Mouse (Mus musculus) megakaryocyte, embryonic 14.5 days (primary cell): ENCODE results near the gene B430306N03Rik. TPM values are rescaled to one million over a fixed set of nuclear protein-coding genes. Genes with fewer than 3 reads are reported as not detected.
A peak's percentile ranks its signal among the peaks of the same experiment; 100 is the strongest.

Experiments
- H3K27me3 ChIP-seq: replicated peaks from 2 replicates; pipeline ENCODE3; 2012; ENCODE audit warnings: inconsistent platforms
- H3K36me3 ChIP-seq: replicated peaks from 2 replicates; pipeline ENCODE3; 2012; ENCODE audit warnings: low read length, inconsistent platforms, mixed read lengths
- H3K4me1 ChIP-seq: 2 replicates; pipeline ENCODE4 v1.6.1; 2012; ENCODE audit warnings: inconsistent platforms
- H3K4me3 ChIP-seq: replicated peaks from 2 replicates; pipeline ENCODE3; 2012; ENCODE audit warnings: moderate library complexity, mild to moderate bottlenecking, inconsistent platforms
- H3K9me3 ChIP-seq: 2 replicates; pipeline ENCODE4 v1.6.1; 2012; ENCODE audit warnings: inconsistent platforms
- FLI1 ChIP-seq: IDR thresholded peaks from 2 replicates; pipeline ENCODE4 v1.6.1; 2012; ENCODE audit warnings: low read length, inconsistent platforms, mixed read lengths
- GATA1 ChIP-seq: IDR thresholded peaks from 3 replicates; pipeline ENCODE4 v1.6.1; 2012; ENCODE audit warnings: mixed read lengths, low read length, inconsistent platforms, borderline replicate concordance
- polyA plus RNA-seq: library from polyadenylated mRNA; stranded (reverse); fragments of >175 nt; gene quantifications from 2 replicates; pipeline ENCODE4 v1.2.3, GENCODE M21; 2012; ENCODE audit warnings: low replicate concordance; ENCODE audit not compliant: insufficient read depth

The B430306N03Rik gene
- polyA plus RNA-seq, 1 experiment, result 0.94 TPM

DNA sequence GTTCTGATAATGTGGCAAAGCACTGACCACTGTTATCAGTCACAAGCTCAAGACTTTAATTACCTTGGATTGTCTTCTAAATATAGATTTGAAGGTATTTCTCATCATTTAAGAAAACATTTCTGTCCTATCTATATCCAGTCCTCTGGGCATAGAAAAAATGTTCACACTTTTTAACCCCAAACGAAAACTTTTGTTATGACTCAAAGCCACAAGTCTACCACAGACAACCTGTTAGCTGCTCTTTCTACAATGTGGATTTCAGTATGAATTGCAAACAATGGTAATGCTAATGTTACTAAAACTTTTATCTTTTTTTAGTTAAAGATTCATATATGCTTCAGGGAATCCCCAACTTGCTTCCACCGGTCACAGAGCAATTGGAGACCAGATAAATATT is 16.6 kb downstream of the B430306N03Rik start:
- H3K27me3 ChIP-seq, result no peaks in the 10 kb centered on the region
- TF ChIP-seq GATA1, result no peak
- no peak for TF ChIP-seq FLI1
- H3K36me3 ChIP-seq, result no peaks in the 10 kb centered on the region

DNA sequence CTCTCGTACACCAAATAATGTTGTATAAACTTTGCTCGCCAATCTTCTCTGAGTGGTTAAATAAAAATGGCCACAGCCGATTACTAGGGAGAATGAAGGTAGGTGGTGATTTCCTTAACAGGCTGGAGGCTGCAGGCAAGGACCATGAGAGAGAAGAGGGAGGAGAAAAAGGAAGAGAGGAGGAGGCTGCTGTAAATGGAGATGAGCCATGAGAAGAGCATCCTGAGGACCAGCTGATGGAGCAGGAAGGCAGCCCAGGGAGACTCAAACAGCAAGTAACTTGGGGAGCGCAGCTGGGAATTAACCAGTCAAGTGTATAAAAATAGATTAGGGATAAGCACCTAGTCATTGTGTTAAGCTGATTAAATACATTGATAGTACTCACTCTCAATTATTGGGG is 18.2 kb downstream of the B430306N03Rik start:
- TF ChIP-seq FLI1 (no peak), GATA1 (no peak)
- no peaks in the 10 kb centered on the region for H3K27me3 ChIP-seq
- H3K9me3 ChIP-seq, result no peaks in the 10 kb centered on the region
- peaks cover 77% of the 10 kb centered on the region for H3K4me1 ChIP-seq
- H3K4me3 ChIP-seq, result no peak overlapping the region
- peaks cover 2% of the 10 kb centered on the region for H3K36me3 ChIP-seq

More for the DNA sequence above, 16.6 kb downstream of the B430306N03Rik start:
- Histone ChIP-seq H3K4me1 (peaks cover 62% of the 10 kb centered on the region), H3K4me3 (no peak overlapping the region), H3K9me3 (no peaks in the 10 kb centered on the region)

DNA sequence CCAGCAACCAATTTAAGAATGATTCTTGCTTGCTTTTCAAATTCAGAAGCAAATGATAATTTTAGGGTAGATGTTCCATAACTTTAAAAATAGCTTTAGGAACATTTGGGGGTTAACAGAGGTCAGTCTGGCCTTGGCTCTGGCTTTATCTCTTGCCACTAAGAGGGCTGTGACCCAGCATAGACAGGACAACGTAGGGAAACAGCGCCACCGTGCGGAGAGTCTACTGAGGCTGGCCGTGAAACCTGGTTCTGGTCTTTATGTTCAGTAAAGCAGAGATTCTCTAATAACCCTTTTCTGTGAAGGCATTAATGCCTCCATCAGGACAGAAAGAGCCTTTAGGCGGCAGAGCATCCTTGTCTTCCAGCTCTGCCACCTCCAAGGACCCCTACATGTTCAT is 20.9 kb downstream of the B430306N03Rik start:
- Histone ChIP-seq H3K27me3 (no peaks in the 10 kb centered on the region), H3K4me1 (peaks cover 82% of the 10 kb centered on the region), H3K9me3 (no peaks in the 10 kb centered on the region), H3K4me3 (no peak overlapping the region), H3K36me3 (peaks cover 2% of the 10 kb centered on the region)
- TF ChIP-seq GATA1, result peak; percentile 31; the same call in 1 of the 3 replicates
- TF ChIP-seq FLI1, result no peak

DNA sequence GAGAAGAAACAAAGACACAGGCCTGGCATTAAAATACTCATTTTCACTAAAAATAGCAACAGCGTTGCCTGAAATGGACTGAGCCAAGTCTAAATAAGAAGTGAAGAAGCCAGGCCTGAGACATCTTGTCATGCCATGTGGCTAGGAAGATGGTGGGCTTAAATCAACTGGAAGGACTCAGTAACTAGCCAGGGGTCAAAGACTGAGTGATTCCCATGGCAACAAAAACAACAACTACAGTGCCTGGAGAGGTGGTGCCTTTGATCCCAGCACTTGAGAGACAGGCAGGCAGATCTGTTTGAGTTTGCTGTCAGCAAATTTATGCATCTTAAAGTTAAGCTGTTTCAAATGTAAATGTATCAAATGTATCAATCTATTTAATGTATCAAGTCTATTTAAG is 24.3 kb downstream of the B430306N03Rik start:
- Histone ChIP-seq H3K27me3 (no peaks in the 10 kb centered on the region), H3K9me3 (no peaks in the 10 kb centered on the region), H3K4me1 (peaks cover 82% of the 10 kb centered on the region), H3K36me3 (peaks cover 2% of the 10 kb centered on the region), H3K4me3 (no peak overlapping the region)
- TF ChIP-seq FLI1, result no peak
- no peak for TF ChIP-seq GATA1

DNA sequence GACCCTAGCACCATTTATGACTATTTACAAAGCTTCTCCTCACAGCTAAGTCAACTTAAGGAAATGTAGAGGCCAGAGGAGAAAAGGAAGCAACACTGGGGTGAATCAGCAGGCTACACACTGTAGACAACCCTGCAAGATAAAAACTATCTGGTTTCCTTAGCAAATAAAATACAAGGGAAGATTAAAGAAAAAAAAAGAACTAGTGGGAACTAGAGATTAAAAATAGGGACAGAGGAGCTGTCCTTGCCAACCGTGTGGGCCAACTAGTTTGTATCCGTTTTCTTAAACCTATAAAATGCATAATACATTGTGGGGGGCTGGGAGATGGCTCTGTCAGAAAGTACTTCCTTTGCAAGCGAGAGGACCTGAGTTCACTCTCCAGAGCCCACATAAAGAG is 26.0 kb downstream of the B430306N03Rik start:
- TF ChIP-seq GATA1 (no peak), FLI1 (no peak)
- Histone ChIP-seq H3K27me3 (no peaks in the 10 kb centered on the region), H3K4me3 (no peak overlapping the region), H3K9me3 (no peaks in the 10 kb centered on the region), H3K36me3 (peaks cover 2% of the 10 kb centered on the region), H3K4me1 (peaks cover 83% of the 10 kb centered on the region)

DNA sequence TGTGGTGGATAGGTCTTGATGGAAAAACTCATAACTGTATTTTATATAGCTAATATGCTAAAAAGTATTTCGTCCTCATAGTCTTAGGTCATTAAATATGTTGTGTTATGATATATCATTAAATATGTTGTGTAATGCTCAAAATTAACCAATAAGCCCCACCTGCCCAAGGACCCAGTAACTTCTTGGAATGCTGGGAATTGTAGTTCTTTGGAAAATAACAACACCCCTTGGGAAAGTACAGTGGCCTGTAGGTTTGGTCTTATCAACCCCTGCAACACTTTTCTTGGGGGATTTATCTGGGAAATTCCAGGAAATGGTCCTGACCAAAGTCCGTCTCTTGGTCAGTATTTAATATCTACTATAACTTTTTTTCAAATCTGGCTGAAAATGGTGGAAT is 27.1 kb downstream of the B430306N03Rik start:
- Histone ChIP-seq H3K36me3 (peaks cover 2% of the 10 kb centered on the region), H3K9me3 (no peaks in the 10 kb centered on the region), H3K27me3 (no peaks in the 10 kb centered on the region), H3K4me3 (no peak overlapping the region), H3K4me1 (peaks cover 83% of the 10 kb centered on the region)
- TF ChIP-seq FLI1 (no peak), GATA1 (no peak)

DNA sequence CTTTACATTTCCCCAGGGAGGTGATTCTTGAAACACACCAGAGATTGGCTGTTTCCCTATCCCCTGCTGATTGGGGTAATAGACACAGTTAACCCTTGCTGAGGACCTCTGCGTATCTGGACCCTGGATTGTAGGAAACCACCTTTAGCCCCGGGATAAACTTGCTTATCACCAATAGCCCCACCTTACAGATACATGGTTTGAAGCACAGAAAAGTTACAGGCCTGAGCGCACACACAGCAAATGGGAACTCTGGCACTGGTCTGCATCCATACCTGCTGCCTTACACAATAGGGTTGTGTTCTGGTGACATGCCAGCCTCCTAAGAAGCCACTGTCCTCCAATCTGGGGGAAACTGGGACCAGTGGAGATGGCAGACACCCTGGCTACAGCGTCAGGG is 29.9 kb downstream of the B430306N03Rik start:
- Histone ChIP-seq H3K4me3 (peak overlapping the region; percentile 86), H3K27me3 (no peaks in the 10 kb centered on the region), H3K36me3 (peaks cover 7% of the 10 kb centered on the region), H3K9me3 (no peaks in the 10 kb centered on the region), H3K4me1 (peaks cover 79% of the 10 kb centered on the region)
- TF ChIP-seq FLI1 (no peak), GATA1 (no peak)

DNA sequence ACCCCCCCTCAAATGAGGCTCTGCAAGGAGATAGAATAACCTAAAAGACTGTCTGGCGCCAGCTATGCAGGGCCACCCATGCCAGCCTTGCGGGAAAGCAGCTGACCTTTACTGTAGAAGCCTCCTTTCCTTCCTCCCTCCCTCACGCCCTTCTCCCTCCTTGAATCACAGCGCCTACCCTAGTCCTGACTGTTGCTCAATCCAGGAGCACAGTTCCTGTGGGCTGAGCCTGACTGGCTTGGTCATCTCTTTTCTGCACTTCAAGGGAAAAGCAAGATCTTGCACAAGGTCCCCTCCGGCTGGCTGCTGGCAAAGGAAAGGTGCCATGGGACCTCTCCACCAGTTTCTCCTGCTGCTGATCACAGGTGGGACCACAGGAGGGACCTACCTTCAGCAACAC is 30.3 kb downstream of the B430306N03Rik start, which contains the start of gene Trem2:
Gene Trem2, plus strand, starts transcription at position 171 of the 400 bp plus-strand sequence.
- no peak for TF ChIP-seq FLI1
- TF ChIP-seq GATA1, result no peak
- Histone ChIP-seq H3K4me3 (peak within 1 kb of the TSS; percentile 86), H3K9me3 (no peaks in the 10 kb centered on the region), H3K27me3 (no peaks in the 10 kb centered on the region), H3K36me3 (peaks cover 11% of the 10 kb centered on the region), H3K4me1 (peaks cover 77% of the 10 kb centered on the region)

DNA sequence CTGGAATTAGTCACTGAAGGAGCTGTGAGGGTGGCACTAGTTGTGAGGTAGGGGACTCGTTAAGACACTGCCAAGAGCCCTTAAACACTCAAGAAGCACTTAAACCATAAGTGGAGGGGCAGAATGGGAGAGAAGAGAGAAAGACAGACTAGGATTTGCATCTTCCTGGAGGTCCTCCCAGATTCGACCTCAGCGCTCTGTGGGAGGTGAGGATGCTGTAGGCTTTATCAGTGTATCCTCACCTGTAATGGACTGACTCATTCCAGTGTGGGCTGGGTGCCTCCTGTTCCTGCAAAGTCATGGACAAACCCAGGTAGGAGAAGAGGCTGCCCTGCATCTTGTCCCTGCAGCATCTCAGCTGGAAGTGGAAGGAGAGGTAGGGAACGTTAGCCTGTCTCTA is 30.9 kb downstream of the B430306N03Rik start:
- no peak for TF ChIP-seq FLI1
- no peak for TF ChIP-seq GATA1
- Histone ChIP-seq H3K27me3 (no peaks in the 10 kb centered on the region), H3K9me3 (no peaks in the 10 kb centered on the region), H3K4me3 (peak overlapping the region; percentile 86), H3K36me3 (peaks cover 17% of the 10 kb centered on the region), H3K4me1 (peaks cover 77% of the 10 kb centered on the region)

DNA sequence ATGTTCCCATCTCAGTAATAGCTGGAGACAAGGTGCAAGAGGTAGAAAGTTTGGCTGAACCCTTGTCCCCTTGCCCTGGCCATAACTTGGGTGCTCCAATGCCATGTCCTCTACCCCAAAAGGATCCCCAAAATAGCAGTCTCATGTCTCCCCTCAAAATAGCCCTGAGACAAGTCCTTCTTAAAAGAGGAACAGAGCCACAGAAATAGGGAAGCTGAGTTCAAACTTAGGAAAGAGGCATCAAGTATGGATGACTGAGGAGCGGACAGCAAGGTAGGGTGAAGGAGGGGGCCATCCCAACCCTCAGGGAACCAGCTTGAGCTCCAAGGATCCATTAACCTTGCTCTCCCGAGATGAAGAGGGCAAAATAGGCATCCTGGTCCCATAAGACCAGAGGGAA is 31.3 kb downstream of the B430306N03Rik start:
- Histone ChIP-seq H3K27me3 (no peaks in the 10 kb centered on the region), H3K4me3 (peak overlapping the region; percentile 86), H3K36me3 (peaks cover 21% of the 10 kb centered on the region), H3K4me1 (peaks cover 77% of the 10 kb centered on the region), H3K9me3 (no peaks in the 10 kb centered on the region)
- TF ChIP-seq GATA1 (no peak), FLI1 (no peak)
